Mouse (Mus musculus) cortical plate, adult 2 months (tissue): Measurements from ENCODE around the gene Dsp.

ENCODE experiments used
- CTCF ChIP-seq: fragments of 200-500 bp; IDR thresholded peaks from 2 replicates; pipeline ENCODE4 v1.5.1; 2011; ENCODE audit warnings: mild to moderate bottlenecking, control low read depth, low read length; ENCODE audit not compliant: insufficient read depth; ENCODE audit errors: extremely low read depth
- POLR2A ChIP-seq: fragments of 200-500 bp; IDR thresholded peaks from 2 replicates; pipeline ENCODE4 v1.6.1; 2011; ENCODE audit warnings: mild to moderate bottlenecking, low read length, control low read depth; ENCODE audit not compliant: insufficient read depth; ENCODE audit errors: extremely low read depth

DNA sequence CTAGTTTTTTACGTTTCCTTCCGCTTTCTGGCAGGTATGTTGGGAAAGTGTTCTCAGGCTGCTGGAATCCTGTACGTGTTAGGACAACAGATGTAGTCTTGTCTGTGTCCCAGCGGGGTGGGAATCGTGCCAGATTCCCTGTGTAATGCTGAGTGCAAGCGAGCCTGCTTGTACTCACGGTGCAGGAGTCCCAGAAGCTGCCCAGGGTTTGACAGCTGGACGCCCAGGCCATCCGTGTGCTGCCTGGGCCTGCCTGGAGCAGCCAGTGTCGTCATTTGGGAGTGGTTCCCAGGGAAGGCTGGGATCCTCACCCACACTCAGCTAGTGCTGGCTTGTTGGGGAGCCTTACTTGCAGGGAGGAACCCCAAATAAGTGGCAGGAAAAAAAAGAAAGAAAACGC is 11.6 kb downstream of the Dsp start:
- no peak for TF ChIP-seq CTCF
- no peak for TF ChIP-seq POLR2A
